Mouse (Mus musculus): ENCODE results near the gene Gm6657. TPM values are rescaled to one million over a fixed set of nuclear protein-coding genes. Genes with fewer than 3 reads are reported as not detected.

Gm6657 gene
- total and polyA plus RNA-seq, 3 experiments = not detected

DNA sequence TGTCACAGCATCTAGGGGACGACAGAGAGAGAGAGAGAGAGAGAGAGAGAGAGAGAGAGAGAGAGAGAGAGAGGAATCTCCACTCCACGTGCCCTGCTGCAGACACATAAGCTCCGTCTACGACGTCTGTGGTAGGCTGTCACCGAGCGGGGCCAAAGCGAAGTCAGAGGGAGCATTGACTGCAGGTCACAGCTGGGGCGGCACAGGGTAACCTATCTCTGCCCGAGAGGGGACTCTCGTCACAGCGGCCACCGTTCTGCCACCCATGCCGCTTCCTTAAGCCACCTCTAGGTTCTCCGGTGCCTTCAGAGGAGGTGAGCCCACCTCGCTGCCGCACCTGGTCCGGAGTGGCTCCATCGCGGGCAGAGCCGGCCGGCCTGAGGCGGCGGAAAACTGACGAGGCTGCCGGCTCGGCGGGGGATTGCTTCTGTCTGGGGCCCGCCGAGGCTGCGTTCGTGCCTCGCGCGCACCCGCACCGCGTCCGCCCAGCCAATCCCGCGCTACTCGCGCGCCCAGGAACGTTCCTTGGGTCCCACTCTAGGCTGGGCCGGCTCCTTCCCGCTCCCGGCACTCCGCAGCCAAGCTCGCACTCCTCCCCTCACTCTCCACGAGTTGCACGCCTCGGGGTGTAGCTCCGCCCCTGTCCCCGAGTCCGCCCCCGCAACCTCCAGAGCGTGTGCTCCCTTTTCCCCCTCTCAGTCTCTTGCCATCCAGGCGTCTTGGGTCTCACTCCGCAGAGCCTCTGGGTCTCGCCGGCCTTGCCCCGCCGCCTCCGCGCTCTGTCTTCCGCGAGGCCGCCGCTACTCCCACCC, 31.9 kb downstream of the Gm6657 start, which contains the start of gene Gphn:
Gene Gphn (plus strand): TSS at position 673 of the 812 bp plus-strand sequence.
- in situ Hi-C loops (cut with MboI; ENCODE audit: low pct_ligation_motif_present, low pct_unique_long_range_greater_than_20kb, low sequenced_read_pairs) (no loop called here), dilution Hi-C loops (cut with MboI; ENCODE audit: extremely low pct_ligation_motif_present, extremely low pct_unique_long_range_greater_than_20kb, low sequenced_read_pairs) (no loop called here)
- H3K4me2 ChIP-seq (ENCODE audit: insufficient read depth, low read depth, poor library complexity, severe bottlenecking) = peak within 1 kb of the TSS; percentile 95
- H3K79me2 ChIP-seq (replicated peaks; ENCODE audit: control insufficient read depth, extremely low read depth, insufficient read depth, poor library complexity, severe bottlenecking) = peaks cover 13% of the 10 kb centered on the region
- no peaks in the 10 kb centered on the region for H3K27me3 ChIP-seq (replicated peaks)
- TF ChIP-seq USF2 (conservative IDR thresholded peaks at IDR 0.05; ENCODE audit: low read depth, low read length) (0 out of 2 replicates have a peak, but pooled peaks have one; percentile 11), EP300 (IDR thresholded peaks at IDR 0.05; ENCODE audit: low read length) (no peak), NELFE (IDR thresholded peaks at IDR 0.05; ENCODE audit: low read depth, low read length) (peak; percentile 57), MAFK (IDR thresholded peaks at IDR 0.05; ENCODE audit: insufficient replicate concordance, low read length) (no peak), MAX (IDR thresholded peaks at IDR 0.05; ENCODE audit: low read length) (peak; percentile 96), KAT2A (IDR thresholded peaks at IDR 0.05; ENCODE audit: insufficient replicate concordance, low read length) (no peak), JUND (conservative IDR thresholded peaks at IDR 0.05; ENCODE audit: low read depth, low read length) (0 out of 2 replicates have a peak, but pooled peaks have one; percentile 14), SMC3 (IDR thresholded peaks at IDR 0.05; ENCODE audit: low read depth, low read length) (no peak), CHD1 (IDR thresholded peaks at IDR 0.05; ENCODE audit: low read depth, low read length) (no peak; the same call in 1 of the 2 replicates), PAX5 (IDR thresholded peaks at IDR 0.05; ENCODE audit: low read length) (no peak), USF1 (IDR thresholded peaks at IDR 0.05; ENCODE audit: low read depth, low read length) (no peak), MEF2A (IDR thresholded peaks at IDR 0.05; ENCODE audit: borderline replicate concordance, low read depth, low read length) (peak; percentile 46), POLR2A (IDR thresholded peaks at IDR 0.05; ENCODE audit: low read depth, low read length) (peak; percentile 68; the same call in 1 of the 2 replicates), ZKSCAN1 (IDR thresholded peaks at IDR 0.05; ENCODE audit: borderline replicate concordance, low read depth, low read length) (no peak), NRF1 (IDR thresholded peaks at IDR 0.05; ENCODE audit: low read depth, low read length) (peak; percentile 58), CTCF (conservative IDR thresholded peaks at IDR 0.05 in 1 of 2, IDR thresholded peaks at IDR 0.05 in 1 of 2; ENCODE audit: low read depth in 2 of 2, low read length in 2 of 2) (no peak), GABPA (IDR thresholded peaks at IDR 0.05; ENCODE audit: insufficient replicate concordance, low read depth, low read length) (no peak), ZNF384 (IDR thresholded peaks at IDR 0.05; ENCODE audit: low read depth, low read length) (no peak), E2F4 (IDR thresholded peaks at IDR 0.05; ENCODE audit: insufficient replicate concordance, low read depth, low read length) (no peak), CHD2 (IDR thresholded peaks at IDR 0.05; ENCODE audit: low read length) (0 out of 2 replicates have a peak, but pooled peaks have one; percentile 33), ZC3H11A (IDR thresholded peaks at IDR 0.05; ENCODE audit: low read depth, low read length) (no peak), RAD21 (IDR thresholded peaks at IDR 0.05; ENCODE audit: low read depth, low read length) (no peak), BHLHE40 (IDR thresholded peaks at IDR 0.05; ENCODE audit: low read depth, low read length) (peak; percentile 83), POLR2AphosphoS2 (IDR thresholded peaks at IDR 0.05; ENCODE audit: low read depth, low read length) (peak; percentile 70), TCF12 (IDR thresholded peaks at IDR 0.05; ENCODE audit: low read depth, low read length) (peak; percentile 57; the same call in 1 of the 2 replicates), JUN (IDR thresholded peaks at IDR 0.05; ENCODE audit: insufficient read depth, low read depth, low read length) (no peak), UBTF (IDR thresholded peaks at IDR 0.05; ENCODE audit: low read depth, low read length) (peak; percentile 51; the same call in 1 of the 2 replicates), ELF1 (IDR thresholded peaks at IDR 0.05; ENCODE audit: low read depth, low read length) (peak; percentile 35; the same call in 1 of the 2 replicates), HCFC1 (IDR thresholded peaks at IDR 0.05; ENCODE audit: low read depth, low read length) (peak; percentile 61), ETS1 (conservative IDR thresholded peaks at IDR 0.05; ENCODE audit: low read depth, low read length) (peak; percentile 44; the same call in 1 of the 2 replicates), ZMIZ1 (IDR thresholded peaks at IDR 0.05; ENCODE audit: low read depth, low read length) (0 out of 2 replicates have a peak, but pooled peaks have one; percentile 49), SIN3A (IDR thresholded peaks at IDR 0.05; ENCODE audit: low read length) (peak; percentile 93), MXI1 (IDR thresholded peaks at IDR 0.05; ENCODE audit: low read depth, low read length) (peak; percentile 96), IRF4 (IDR thresholded peaks at IDR 0.05; ENCODE audit: low read depth, low read length) (peak; percentile 18; the same call in 1 of the 2 replicates), MYC (IDR thresholded peaks at IDR 0.05; ENCODE audit: low read depth, low read length) (peak; percentile 93), RCOR1 (conservative IDR thresholded peaks at IDR 0.05; ENCODE audit: low read depth, low read length) (no peak), MAZ (IDR thresholded peaks at IDR 0.05; ENCODE audit: low read depth, low read length) (0 out of 2 replicates have a peak, but pooled peaks have one; percentile 29), TBP (conservative IDR thresholded peaks at IDR 0.05; ENCODE audit: low read depth, low read length) (peak; percentile 37; the same call in 1 of the 2 replicates)
- H3K27ac ChIP-seq (ENCODE audit: insufficient read depth, low read depth) = peak within 1 kb of the TSS; percentile 63
- peaks cover 2 to 13% of the 10 kb centered on the region in 2 experiments; a peak in 3 of 4 replicates for H3K4me1 ChIP-seq (ENCODE audit: control insufficient read depth in 1 of 2, insufficient read depth in 2 of 2)
- peak; percentile 80 for DNase-seq (ENCODE audit: extremely low read depth)
- H3K9me3 ChIP-seq (replicated peaks; ENCODE audit: low read length) = no peaks in the 10 kb centered on the region
- no peaks in the 10 kb centered on the region for H3K36me3 ChIP-seq (replicated peaks in 1 of 2; ENCODE audit: control insufficient read depth in 1 of 2, insufficient read depth in 1 of 2, low read length in 1 of 2)
- H3K4me3 ChIP-seq (replicated peaks in 1 of 3; ENCODE audit: low read depth in 2 of 3, low read length in 2 of 3, poor library complexity in 1 of 3) = peak within 1 kb of the TSS; percentile 67 to 88 (median 86)
- peak within 1 kb of the TSS; percentile 70 for H3K9ac ChIP-seq (ENCODE audit: insufficient read depth, low read depth)

Measured in CH12.LX (cell line).